Mouse (Mus musculus) hindbrain, embryonic 12.5 days (tissue): ENCODE measurements around the gene S100a2. TPM values are rescaled to one million over a fixed set of nuclear protein-coding genes. Genes with fewer than 3 reads are reported as not detected.

ENCODE experiments used
- ATAC-seq: fragments of 200-750 bp; cut with Nextera tagmentation; 2 replicates; pipeline ENCODE4 v1.8.0; 2017; ENCODE audit warnings: moderate TSS enrichment; ENCODE audit not compliant: low FRiP score
- H3K27ac ChIP-seq: fragments of 300-500 bp; sonication (generic); 2 replicates; pipeline ENCODE4 v1.5.1; 2016; ENCODE audit warnings: mild to moderate bottlenecking
- H3K27me3 ChIP-seq: fragments of 300-500 bp; sonication (generic); 2 replicates; pipeline ENCODE4 v1.6.1; 2016; ENCODE audit warnings: mild to moderate bottlenecking
- H3K36me3 ChIP-seq: fragments of 300-500 bp; sonication (generic); 2 replicates; pipeline ENCODE4 v1.6.1; 2016; ENCODE audit warnings: mild to moderate bottlenecking
- H3K4me1 ChIP-seq: fragments of 300-500 bp; sonication (generic); 2 replicates; pipeline ENCODE4 v1.6.1; 2016
- H3K4me2 ChIP-seq: fragments of 300-500 bp; sonication (generic); replicated peaks from 2 replicates; pipeline ENCODE4 v1.6.1; 2016; ENCODE audit warnings: mild to moderate bottlenecking
- H3K4me3 ChIP-seq: fragments of 300-500 bp; sonication (generic); 2 replicates; pipeline ENCODE4 v1.5.1; 2016; ENCODE audit warnings: mild to moderate bottlenecking
- H3K9ac ChIP-seq: fragments of 300-500 bp; sonication (generic); 2 replicates; pipeline ENCODE4 v1.6.1; 2016; ENCODE audit warnings: mild to moderate bottlenecking, moderate library complexity
- H3K9me3 ChIP-seq: fragments of 300-500 bp; sonication (generic); replicated peaks from 2 replicates; pipeline ENCODE4 v1.6.1; 2016; ENCODE audit warnings: mild to moderate bottlenecking
- WGBS: fragments of 180-500 bp; shearing (Covaris S2); methylation state at CpG from one replicate; pipeline ENCODE4 v1.1.7; 2016; 5-methylcytosine and 5-hydroxymethylcytosine counted together
- polyA plus RNA-seq: library from polyadenylated mRNA; unstranded; fragments of >200 nt; fragmentation: Nextera tagmentation; extraction: Ambion mirVana; gene quantifications from 2 replicates; pipeline ENCODE4 v1.2.1, GENCODE M21; 2016

Gene S100a2
- polyA plus RNA-seq: not detected in 2 replicates

DNA sequence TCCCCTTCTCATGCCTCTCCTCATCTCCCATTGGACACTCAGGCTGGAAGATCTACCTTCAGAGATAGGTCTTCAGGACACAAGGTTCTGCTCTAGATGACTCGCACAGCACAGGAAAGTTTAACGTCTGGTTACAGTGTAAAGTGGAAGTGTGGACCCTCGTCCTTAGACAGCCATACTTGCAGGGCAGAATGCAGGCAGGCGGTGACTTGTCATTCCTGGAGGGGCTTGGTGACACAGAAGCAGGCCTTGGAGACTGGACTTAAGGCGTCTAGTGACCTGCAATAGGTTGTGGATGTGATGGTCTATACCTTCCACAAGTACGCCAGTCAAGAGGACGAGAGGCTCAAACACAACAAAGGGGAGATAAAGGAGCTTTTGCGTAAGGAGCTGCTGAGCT is at the start of gene S100a2:
TSS of gene S100a2 (plus strand) at position 301 of the 400 bp plus-strand sequence.
- 88% methylated on average over 8 of the region's 8 CpGs for WGBS
- ATAC-seq: no peak

DNA sequence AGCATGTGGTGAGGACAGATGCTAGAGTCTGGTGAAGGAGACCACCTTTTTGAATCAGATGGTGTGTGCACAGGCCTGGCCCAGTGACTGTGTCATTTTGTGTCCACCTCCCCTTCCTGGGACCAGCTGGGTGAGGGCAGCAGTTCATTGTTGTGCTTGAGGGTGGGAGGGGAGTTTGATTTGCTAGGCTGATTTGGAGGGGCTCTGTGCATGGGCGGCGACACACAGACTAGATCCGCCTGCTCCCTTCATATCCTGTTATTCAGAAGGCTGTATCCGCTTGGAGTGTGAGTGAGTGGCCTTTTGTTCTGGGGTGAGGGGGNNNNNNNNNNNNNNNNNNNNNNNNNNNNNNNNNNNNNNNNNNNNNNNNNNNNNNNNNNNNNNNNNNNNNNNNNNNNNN is 49.1 kb upstream of the S100a2 start:
- Histone ChIP-seq H3K27ac (peak overlapping the region; percentile 31; the same call in 1 of the 2 replicates), H3K9ac (0 out of 2 replicates have a peak overlapping the region, but pooled peaks have one; percentile 10), H3K4me2 (0 out of 2 replicates have a peak overlapping the region, but pooled peaks have one; percentile 16), H3K36me3 (no peaks in the 10 kb centered on the region), H3K27me3 (no peaks in the 10 kb centered on the region), H3K4me1 (peaks cover 16% of the 10 kb centered on the region), H3K4me3 (no peak overlapping the region), H3K9me3 (no peaks in the 10 kb centered on the region)
- ATAC-seq: peak; percentile 71
- 42% methylated on average over 4 of the region's 4 CpGs for WGBS

More for the DNA sequence above, at the start of gene S100a2:
- Histone ChIP-seq H3K9me3 (no peaks in the 10 kb centered on the region), H3K36me3 (no peaks in the 10 kb centered on the region), H3K4me3 (no peak within 1 kb of the TSS), H3K27me3 (no peaks in the 10 kb centered on the region), H3K4me1 (no peaks in the 10 kb centered on the region), H3K27ac (no peak within 1 kb of the TSS), H3K9ac (no peak within 1 kb of the TSS), H3K4me2 (no peak within 1 kb of the TSS)

DNA sequence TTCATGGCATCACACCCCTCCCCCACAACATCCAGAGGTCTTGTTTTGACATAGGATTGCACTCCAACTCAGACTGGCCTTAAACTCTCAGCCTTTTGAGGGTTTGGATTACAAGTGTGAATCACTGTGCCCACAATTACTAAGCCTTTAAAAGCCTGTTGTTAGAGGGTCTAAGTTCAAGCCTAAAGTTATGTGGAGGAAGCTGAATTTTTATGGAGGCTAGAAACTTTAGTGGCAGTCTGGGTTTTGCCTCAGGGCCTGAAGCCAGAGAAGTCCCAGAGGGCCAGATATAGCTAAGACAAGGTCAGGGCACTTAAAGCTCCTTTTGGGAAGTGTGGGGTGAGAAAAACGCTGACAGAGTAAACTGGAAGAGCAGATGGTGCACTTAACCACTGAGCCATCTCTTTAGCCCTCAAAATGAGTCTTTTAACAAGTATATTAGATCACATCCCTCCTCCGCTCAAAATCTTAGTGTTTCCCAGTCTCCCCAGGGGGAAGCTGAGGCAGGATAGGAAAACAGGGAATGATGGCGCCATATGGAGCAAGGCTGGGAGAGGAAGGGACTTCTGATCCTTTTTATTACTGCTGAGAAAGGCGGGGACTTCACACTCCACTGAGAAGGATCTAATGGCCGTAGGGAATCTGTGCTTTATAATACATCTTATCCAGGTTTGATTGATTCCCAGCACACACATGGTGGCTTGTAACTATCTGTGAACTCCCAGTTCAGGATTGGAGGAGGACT is 40.2 kb upstream of the S100a2 start:
- WGBS: 68% methylated on average over 5 of the region's 5 CpGs
- Histone ChIP-seq H3K9me3 (no peaks in the 10 kb centered on the region), H3K27me3 (no peaks in the 10 kb centered on the region), H3K4me2 (no peak overlapping the region), H3K4me1 (no peaks in the 10 kb centered on the region), H3K36me3 (no peaks in the 10 kb centered on the region), H3K27ac (no peak overlapping the region), H3K4me3 (no peak overlapping the region), H3K9ac (no peak overlapping the region)
- ATAC-seq: no peak

DNA sequence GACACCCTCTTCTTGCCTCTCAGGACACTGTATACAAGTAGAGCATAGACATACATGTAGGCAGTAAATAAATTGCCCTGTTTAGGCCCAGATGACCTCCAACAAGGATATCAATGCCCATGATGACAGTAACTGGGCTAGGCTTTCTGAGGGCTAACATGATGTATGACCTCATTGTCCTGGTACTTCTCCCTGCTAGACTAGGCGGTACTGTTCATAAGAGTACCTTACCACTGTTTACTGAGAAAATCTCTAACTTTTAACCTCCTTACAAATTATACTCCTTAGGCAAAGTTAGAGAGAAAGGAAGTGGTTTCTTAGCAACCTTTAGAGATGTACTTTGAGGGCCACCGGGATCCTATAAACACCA is 39.6 kb upstream of the S100a2 start:
- no peak overlapping the region for H3K27ac ChIP-seq
- H3K4me2 ChIP-seq: no peak overlapping the region
- 87% methylated on average over 2 of the region's 2 CpGs for WGBS
- H3K9me3 ChIP-seq: no peaks in the 10 kb centered on the region
- no peaks in the 10 kb centered on the region for H3K27me3 ChIP-seq
- no peaks in the 10 kb centered on the region for H3K36me3 ChIP-seq
- no peak for ATAC-seq
- no peaks in the 10 kb centered on the region for H3K4me1 ChIP-seq
- H3K9ac ChIP-seq: no peak overlapping the region
- no peak overlapping the region for H3K4me3 ChIP-seq

DNA sequence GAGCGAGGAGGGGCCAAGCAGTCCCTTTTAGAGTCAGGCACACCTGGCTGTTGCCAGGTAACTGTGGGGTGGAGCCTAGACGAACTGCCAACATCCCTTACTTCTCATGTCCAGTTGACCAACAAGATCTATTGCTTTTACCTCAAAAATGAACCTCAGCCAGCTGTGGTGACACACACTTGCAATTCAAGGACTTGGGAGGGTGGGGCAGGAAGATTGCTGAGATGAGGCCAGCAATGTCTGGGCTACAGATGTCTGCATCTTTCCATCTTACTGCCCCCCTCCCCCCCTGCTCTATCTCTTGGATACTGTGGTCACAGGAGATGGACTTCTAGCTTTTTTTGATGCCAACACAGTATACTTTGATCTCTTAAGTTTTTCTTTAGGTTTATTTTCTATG is 37.8 kb upstream of the S100a2 start:
- H3K27ac ChIP-seq: no peak overlapping the region
- H3K27me3 ChIP-seq: no peaks in the 10 kb centered on the region
- no peaks in the 10 kb centered on the region for H3K36me3 ChIP-seq
- H3K4me1 ChIP-seq: no peaks in the 10 kb centered on the region
- H3K4me2 ChIP-seq: no peak overlapping the region
- no peak overlapping the region for H3K4me3 ChIP-seq
- no peaks in the 10 kb centered on the region for H3K9me3 ChIP-seq
- ATAC-seq: no peak
- 95% methylated on average over 2 of the region's 2 CpGs for WGBS
- H3K9ac ChIP-seq: no peak overlapping the region

DNA sequence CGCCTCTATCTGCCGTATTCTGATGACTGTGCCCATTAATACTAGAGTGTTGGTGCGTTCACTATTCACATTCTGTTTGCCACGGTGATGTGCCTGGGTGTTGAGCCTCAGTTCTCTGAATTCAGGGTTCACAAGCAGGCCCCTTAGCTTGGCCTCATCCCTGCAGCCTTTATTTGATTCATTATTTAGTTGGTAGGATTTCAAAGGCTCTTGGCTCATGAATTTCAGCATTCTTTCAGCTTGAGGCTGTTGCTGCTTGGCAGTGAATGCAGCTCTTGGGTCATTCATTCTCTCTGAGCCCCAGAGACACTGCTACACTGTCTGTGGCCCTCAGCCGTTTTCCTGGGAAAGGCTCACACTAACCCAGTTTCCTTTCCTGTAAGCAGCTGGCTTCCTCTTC is 34.1 kb upstream of the S100a2 start:
- no peak overlapping the region for H3K9ac ChIP-seq
- peak; percentile 73; the same call in 1 of the 2 replicates for ATAC-seq
- 50% methylated on average over 5 of the region's 5 CpGs for WGBS
- no peak overlapping the region for H3K4me2 ChIP-seq
- H3K36me3 ChIP-seq: no peaks in the 10 kb centered on the region
- no peaks in the 10 kb centered on the region for H3K4me1 ChIP-seq
- no peaks in the 10 kb centered on the region for H3K9me3 ChIP-seq
- no peak overlapping the region for H3K27ac ChIP-seq
- H3K27me3 ChIP-seq: no peaks in the 10 kb centered on the region
- H3K4me3 ChIP-seq: no peak overlapping the region

DNA sequence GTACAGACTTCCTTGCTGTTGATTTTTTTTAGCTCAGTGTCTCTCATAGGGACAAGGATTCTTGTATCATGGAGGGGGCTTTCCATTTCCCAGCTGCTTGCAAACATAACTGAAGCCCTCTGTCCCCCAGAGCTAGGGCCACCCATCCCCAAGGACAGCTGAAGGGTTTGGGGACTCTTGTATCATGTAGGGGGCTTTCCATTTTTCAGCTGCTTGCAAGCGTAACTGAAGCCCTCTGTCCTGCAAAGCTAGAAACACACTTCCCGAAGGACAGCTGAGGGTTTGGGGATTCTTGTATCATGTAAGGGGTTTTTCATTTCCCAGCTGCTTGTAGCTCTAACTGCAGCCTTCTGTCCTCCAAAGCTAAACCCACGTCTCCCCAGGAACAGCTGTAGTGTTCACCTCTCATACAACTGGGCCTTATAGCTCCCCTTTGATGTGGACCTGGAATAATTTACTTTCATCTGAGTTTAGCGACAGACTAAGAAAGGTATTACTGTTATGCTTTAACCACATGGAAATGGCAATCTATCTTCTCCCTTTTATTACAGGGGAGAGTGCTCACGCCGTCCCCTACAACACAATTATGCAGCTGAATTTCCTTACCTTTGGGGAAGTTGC is 29.9 kb upstream of the S100a2 start, which contains the start of gene S100a3:
TSS of gene S100a3 (plus strand) at position 571 of the 621 bp plus-strand sequence.
- no peaks in the 10 kb centered on the region for H3K36me3 ChIP-seq
- H3K4me1 ChIP-seq: no peaks in the 10 kb centered on the region
- ATAC-seq: no peak
- no peaks in the 10 kb centered on the region for H3K9me3 ChIP-seq
- no peak within 1 kb of the TSS for H3K4me3 ChIP-seq
- 78% methylated on average over 6 of the region's 6 CpGs for WGBS
- no peak within 1 kb of the TSS for H3K9ac ChIP-seq
- no peaks in the 10 kb centered on the region for H3K27me3 ChIP-seq
- H3K27ac ChIP-seq: no peak within 1 kb of the TSS
- H3K4me2 ChIP-seq: no peak within 1 kb of the TSS

DNA sequence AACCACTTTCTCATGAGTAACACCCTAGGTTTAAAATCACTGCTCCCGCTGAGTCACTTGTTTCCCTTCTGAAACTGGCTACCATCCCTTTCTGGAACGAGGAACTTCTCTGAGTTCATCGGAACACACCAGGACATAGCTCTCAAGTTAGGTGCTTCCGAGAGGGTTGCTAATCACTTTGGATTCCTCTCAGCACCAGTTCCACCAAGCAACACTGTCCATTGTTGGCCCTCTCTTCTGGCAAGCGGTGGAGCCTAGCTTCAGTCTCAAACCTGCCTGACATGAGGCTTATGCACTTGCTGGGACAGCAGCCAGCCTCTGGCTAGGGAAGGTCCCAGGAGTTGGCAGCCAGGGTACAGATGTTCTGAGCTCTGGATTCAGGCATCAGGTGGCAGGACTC is 15.4 kb upstream of the S100a2 start:
- H3K9ac ChIP-seq: no peak overlapping the region
- no peak overlapping the region for H3K27ac ChIP-seq
- ATAC-seq: no peak
- H3K4me2 ChIP-seq: no peak overlapping the region
- no peaks in the 10 kb centered on the region for H3K36me3 ChIP-seq
- H3K4me1 ChIP-seq: no peaks in the 10 kb centered on the region
- H3K27me3 ChIP-seq: no peaks in the 10 kb centered on the region
- no peaks in the 10 kb centered on the region for H3K9me3 ChIP-seq
- 85% methylated on average over 5 of the region's 5 CpGs for WGBS
- H3K4me3 ChIP-seq: no peak overlapping the region

DNA sequence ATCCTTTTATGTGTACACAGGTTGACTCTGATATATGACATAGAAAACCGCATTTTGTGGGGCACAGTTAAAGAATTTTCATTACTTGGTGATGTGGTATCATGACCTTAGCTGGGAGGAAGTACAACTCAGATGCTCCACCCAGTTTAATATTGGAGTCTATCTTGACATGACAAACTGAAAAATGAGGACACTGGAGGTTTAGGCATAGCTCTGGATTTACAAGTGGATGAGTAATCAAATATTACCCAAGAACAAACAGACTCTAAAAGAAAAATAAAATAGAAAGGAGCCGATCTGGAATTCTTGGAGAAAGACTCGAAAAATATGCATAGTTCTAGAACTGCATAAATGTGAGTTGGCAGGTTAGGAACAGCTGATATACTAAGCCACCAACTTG is 14.7 kb upstream of the S100a2 start:
- Histone ChIP-seq H3K27me3 (no peaks in the 10 kb centered on the region), H3K4me1 (no peaks in the 10 kb centered on the region), H3K9ac (no peak overlapping the region), H3K9me3 (no peaks in the 10 kb centered on the region), H3K4me3 (no peak overlapping the region), H3K4me2 (no peak overlapping the region), H3K27ac (no peak overlapping the region), H3K36me3 (no peaks in the 10 kb centered on the region)
- 83% methylated on average over 3 of the region's 3 CpGs for WGBS
- no peak for ATAC-seq

DNA sequence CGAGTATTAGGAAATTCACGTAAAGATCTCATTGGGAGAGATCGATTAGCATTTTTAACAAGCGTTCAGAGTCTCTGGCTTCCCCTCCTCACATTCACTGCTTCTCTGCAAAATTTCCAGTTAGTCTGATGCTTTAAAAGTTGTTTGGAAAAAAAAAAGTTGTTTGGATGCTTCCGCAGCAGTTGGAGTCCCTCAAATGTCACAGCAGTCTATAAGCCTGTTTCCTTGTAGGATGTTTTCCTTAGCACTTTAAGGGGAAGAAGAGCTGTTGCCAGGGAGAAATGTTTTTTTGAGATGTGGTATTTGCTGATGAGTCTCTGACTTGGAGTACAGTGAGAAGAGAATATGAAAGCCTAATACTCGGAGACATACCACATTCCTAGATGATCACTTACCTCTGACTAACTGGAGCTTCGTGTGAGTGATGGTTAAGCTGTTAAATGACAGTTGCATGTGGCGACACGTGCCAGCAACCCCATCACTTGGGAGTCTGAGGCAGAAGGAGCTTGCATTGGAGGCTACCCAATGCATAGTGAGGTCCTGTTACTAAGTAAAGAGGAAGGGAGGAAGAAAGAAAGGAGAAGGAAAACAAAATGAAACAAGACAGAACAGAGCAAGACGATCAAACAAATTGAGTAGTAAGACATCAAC is 13.6 kb upstream of the S100a2 start:
- WGBS: 74% methylated on average over 10 of the region's 10 CpGs
- no peak for ATAC-seq

DNA sequence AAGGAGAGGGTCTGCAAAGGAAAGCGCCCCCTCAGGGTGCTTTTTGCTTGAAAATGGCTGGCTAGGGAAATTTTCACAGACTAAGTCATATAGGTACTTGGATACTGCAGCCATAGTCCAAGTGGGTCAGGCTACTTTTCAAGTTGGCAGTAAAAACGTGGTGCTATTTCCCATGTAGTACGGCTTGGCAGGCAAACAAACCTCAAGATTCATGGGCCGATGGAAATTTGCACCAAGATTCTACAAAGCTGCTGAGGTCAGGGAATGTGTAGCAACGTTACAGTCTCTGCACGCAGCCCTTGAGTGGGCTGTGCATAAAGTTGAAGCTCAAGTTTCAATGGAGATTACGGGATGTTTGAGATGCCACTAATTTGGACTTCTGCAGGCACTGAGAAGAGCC is 10.6 kb upstream of the S100a2 start:
- WGBS: 82% methylated on average over 7 of the region's 7 CpGs
- no peaks in the 10 kb centered on the region for H3K36me3 ChIP-seq
- ATAC-seq: no peak

More for the DNA sequence above, 13.6 kb upstream of the S100a2 start:
- H3K9me3 ChIP-seq: no peaks in the 10 kb centered on the region
- no peaks in the 10 kb centered on the region for H3K27me3 ChIP-seq
- H3K9ac ChIP-seq: no peak overlapping the region
- no peak overlapping the region for H3K4me2 ChIP-seq
- no peaks in the 10 kb centered on the region for H3K36me3 ChIP-seq
- H3K27ac ChIP-seq: no peak overlapping the region
- H3K4me1 ChIP-seq: no peaks in the 10 kb centered on the region
- H3K4me3 ChIP-seq: no peak overlapping the region

DNA sequence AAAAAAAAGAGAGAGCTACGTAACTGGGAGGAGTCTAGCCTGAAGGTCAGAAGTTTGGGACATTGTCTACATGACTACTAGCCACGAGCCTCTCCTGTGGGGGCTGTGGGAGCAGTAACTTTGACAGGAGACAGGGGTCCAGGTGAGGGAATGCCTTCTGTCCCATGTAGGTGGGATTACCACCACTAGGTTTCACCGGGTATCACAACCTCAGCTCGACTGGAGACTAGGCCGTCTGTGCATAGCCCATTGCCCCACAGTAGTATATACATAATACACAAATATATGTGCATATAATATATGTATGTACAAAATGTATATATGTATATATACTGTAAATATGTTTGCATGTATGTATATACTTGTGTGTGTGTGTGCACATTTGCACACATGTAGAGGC is 8.9 kb upstream of the S100a2 start:
- Histone ChIP-seq H3K4me2 (no peak overlapping the region), H3K27me3 (no peaks in the 10 kb centered on the region), H3K36me3 (no peaks in the 10 kb centered on the region), H3K9ac (no peak overlapping the region), H3K4me1 (no peaks in the 10 kb centered on the region), H3K9me3 (no peaks in the 10 kb centered on the region), H3K4me3 (no peak overlapping the region), H3K27ac (no peak overlapping the region)
- WGBS: over 99% methylated on average over 5 of the region's 5 CpGs
- no peak for ATAC-seq

More for the DNA sequence above, 10.6 kb upstream of the S100a2 start:
- no peak overlapping the region for H3K4me2 ChIP-seq
- H3K4me1 ChIP-seq: no peaks in the 10 kb centered on the region
- no peaks in the 10 kb centered on the region for H3K27me3 ChIP-seq
- H3K9me3 ChIP-seq: no peaks in the 10 kb centered on the region
- H3K9ac ChIP-seq: no peak overlapping the region
- no peak overlapping the region for H3K4me3 ChIP-seq
- no peak overlapping the region for H3K27ac ChIP-seq
